Mouse (Mus musculus) midbrain, embryonic 15.5 days (tissue): ENCODE data around the gene Flt3l. TPM values are rescaled to one million over a fixed set of nuclear protein-coding genes. Genes with fewer than 3 reads are reported as not detected.
"Not testable (repeated sequence)": the region's sequence is repeated elsewhere in the genome, so short reads cannot be mapped to it uniquely, and the experiment has no call there.

Experiments used
- ATAC-seq: fragments of 200-750 bp; cut with Nextera tagmentation; replicated peaks from 2 replicates; pipeline ENCODE4 v1.8.0; 2017; ENCODE audit warnings: moderate TSS enrichment
- H3K27ac ChIP-seq: fragments of 300-500 bp; sonication (generic); 2 replicates; pipeline ENCODE4 v1.5.1; 2015; ENCODE audit warnings: mild to moderate bottlenecking, inconsistent platforms
- H3K27me3 ChIP-seq: fragments of 300-500 bp; sonication (generic); replicated peaks from 2 replicates; pipeline ENCODE4 v1.6.1; 2015; ENCODE audit warnings: inconsistent platforms
- H3K36me3 ChIP-seq: fragments of 300-500 bp; sonication (generic); replicated peaks from 2 replicates; pipeline ENCODE4 v1.6.1; 2015; ENCODE audit warnings: inconsistent platforms
- H3K4me1 ChIP-seq: fragments of 300-500 bp; sonication (generic); 2 replicates; pipeline ENCODE4 v1.6.1; 2015; ENCODE audit warnings: inconsistent platforms
- H3K4me2 ChIP-seq: fragments of 300-500 bp; sonication (generic); 2 replicates; pipeline ENCODE4 v1.6.1; 2015; ENCODE audit warnings: inconsistent platforms, mild to moderate bottlenecking, moderate library complexity
- H3K4me3 ChIP-seq: fragments of 300-500 bp; sonication (generic); 2 replicates; pipeline ENCODE4 v1.5.1; 2015; ENCODE audit warnings: mild to moderate bottlenecking, inconsistent platforms
- H3K9ac ChIP-seq: fragments of 300-500 bp; sonication (generic); 2 replicates; pipeline ENCODE4 v1.6.1; 2015; ENCODE audit warnings: mild to moderate bottlenecking, inconsistent platforms
- H3K9me3 ChIP-seq: fragments of 300-500 bp; sonication (generic); 2 replicates; pipeline ENCODE4 v1.6.1; 2016; ENCODE audit warnings: inconsistent platforms
- WGBS: fragments of 180-500 bp; shearing (Covaris S2); methylation state at CpG from one replicate; pipeline ENCODE4 v1.1.7; 2015; ENCODE audit warnings: mixed read lengths; 5-methylcytosine and 5-hydroxymethylcytosine counted together
- polyA plus RNA-seq: library from polyadenylated mRNA; unstranded; fragments of >200 nt; fragmentation: Nextera tagmentation; extraction: Ambion mirVana; gene quantifications from 2 replicates; pipeline ENCODE4 v1.2.1, GENCODE M21; 2015

The Flt3l gene
- polyA plus RNA-seq, 1 experiment from 2014 or later = 2.1 TPM

DNA sequence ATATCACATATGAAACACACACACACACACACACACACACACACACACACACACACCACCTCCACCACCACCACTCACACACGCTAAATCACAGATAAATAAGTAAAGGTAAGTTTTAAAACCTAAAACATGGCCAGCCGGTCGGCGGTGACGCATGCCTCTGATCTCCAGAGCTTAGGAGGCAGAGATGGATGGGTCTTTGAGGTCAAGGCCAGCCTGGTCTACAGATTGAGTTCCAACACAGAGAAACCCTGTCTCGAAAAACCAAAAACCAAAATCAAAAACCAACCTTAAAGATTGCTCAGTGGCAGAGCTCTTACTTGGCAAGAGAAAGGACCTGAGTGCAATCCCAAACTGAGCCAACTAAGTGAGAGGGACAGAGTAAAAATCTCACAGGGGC, 36.2 kb downstream of the Flt3l start:
- no peaks in the 10 kb centered on the region for H3K36me3 ChIP-seq
- no peak for ATAC-seq
- no peaks in the 10 kb centered on the region for H3K27me3 ChIP-seq
- H3K4me3 ChIP-seq = no peak overlapping the region
- no peaks in the 10 kb centered on the region for H3K9me3 ChIP-seq
- H3K27ac ChIP-seq = no peak overlapping the region
- no peak overlapping the region for H3K9ac ChIP-seq
- H3K4me2 ChIP-seq = no peak overlapping the region
- H3K4me1 ChIP-seq = no peaks in the 10 kb centered on the region
- 90% methylated on average over 6 of the region's 6 CpGs for WGBS

GRCm38 (mm10) chr7:45098541-45099240, 37.5 kb downstream of the Flt3l start:
- ATAC-seq = no peak
- Histone ChIP-seq H3K4me2 (no peak overlapping the region), H3K36me3 (no peaks in the 10 kb centered on the region), H3K9me3 (no peaks in the 10 kb centered on the region), H3K4me1 (no peaks in the 10 kb centered on the region), H3K4me3 (no peak overlapping the region), H3K9ac (no peak overlapping the region), H3K27ac (no peak overlapping the region), H3K27me3 (no peaks in the 10 kb centered on the region)
- WGBS = 89% methylated on average over 8 of the region's 8 CpGs

DNA sequence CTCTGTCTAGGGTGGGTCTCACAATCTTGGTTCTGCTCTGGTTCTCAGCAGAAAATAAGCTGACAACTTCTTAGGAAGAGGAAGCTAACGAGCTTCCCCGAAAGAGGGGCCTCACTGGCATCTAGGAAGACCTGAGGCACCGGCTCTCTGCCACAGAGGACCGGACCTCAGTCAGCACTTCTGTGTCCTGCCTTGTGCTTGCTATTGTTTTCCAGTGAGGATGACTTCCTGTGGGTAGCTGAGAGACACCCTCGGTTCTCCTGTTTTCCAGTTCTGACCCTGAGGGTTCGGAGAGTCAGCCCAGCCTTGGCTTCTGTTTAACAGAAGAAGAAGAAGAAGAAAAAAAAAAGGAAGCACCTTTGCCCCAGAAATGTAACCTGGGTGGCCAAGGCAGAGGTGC, 38.8 kb downstream of the Flt3l start:
- Histone ChIP-seq H3K4me2 (no peak overlapping the region), H3K4me3 (no peak overlapping the region), H3K9ac (no peak overlapping the region), H3K36me3 (no peaks in the 10 kb centered on the region), H3K9me3 (no peaks in the 10 kb centered on the region), H3K27me3 (no peaks in the 10 kb centered on the region), H3K27ac (no peak overlapping the region), H3K4me1 (no peaks in the 10 kb centered on the region)
- ATAC-seq = no peak
- WGBS = 82% methylated on average over 6 of the region's 6 CpGs

DNA sequence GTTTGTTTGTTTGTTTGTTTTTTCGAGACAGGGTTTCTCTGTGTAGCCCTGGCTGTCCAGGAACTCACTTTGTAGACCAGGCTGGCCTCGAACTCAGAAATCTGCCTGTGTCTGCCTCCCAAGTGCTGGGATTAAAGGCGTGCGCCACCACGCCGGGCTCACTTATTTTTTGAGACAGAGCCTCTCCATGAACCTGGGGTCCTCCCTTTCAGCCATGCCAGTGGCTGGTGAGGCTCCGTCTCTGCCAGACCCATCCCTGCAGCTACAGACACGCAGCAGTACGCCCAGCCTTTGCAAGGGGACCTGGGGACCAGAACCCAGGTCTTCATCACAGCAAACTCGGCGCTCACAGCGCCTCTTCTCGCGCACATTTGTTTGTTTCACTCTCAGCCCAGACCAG, 40.3 kb downstream of the Flt3l start:
- H3K4me1 ChIP-seq, H3K9ac ChIP-seq, H3K27me3 ChIP-seq, H3K4me2 ChIP-seq, H3K27ac ChIP-seq, ATAC-seq, H3K4me3 ChIP-seq, H3K9me3 ChIP-seq, H3K36me3 ChIP-seq: not testable (repeated sequence)
- WGBS = 91% methylated on average over 14 of the region's 14 CpGs

- Histone ChIP-seq H3K4me2 (no peak overlapping the region), H3K27me3 (no peaks in the 10 kb centered on the region), H3K9ac (no peak overlapping the region), H3K36me3 (no peaks in the 10 kb centered on the region), H3K4me1 (peaks cover 8% of the 10 kb centered on the region), H3K9me3 (no peaks in the 10 kb centered on the region), H3K4me3 (no peak overlapping the region), H3K27ac (no peak overlapping the region)
- ATAC-seq = no peak
- 87% methylated on average over 6 of the region's 6 CpGs for WGBS
These were observed 40.9 kb downstream of the Flt3l start for GRCm38 (mm10) chr7:45095367-45095766.

DNA sequence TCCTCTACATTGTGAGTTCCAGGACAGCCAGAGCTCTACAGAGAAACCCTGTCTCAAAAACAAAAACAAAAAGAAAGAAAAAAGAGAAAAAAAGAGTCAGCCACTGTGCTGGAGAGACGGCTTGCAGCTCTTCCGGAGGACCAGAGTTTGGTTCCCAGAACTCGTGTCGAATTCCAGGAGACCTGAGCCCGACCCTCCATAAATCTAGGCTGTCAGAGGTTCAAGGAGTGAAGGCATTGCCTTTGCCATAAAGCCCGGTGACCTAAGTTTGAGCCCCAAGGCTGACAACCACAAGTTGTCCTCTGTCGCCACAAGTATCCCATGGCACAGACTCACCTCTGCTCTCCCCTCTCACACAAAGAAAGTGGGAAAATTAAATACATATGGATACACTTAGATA, 42.1 kb downstream of the Flt3l start:
- 77% methylated on average over 7 of the region's 7 CpGs for WGBS
- no peaks in the 10 kb centered on the region for H3K36me3 ChIP-seq
- no peak for ATAC-seq

DNA sequence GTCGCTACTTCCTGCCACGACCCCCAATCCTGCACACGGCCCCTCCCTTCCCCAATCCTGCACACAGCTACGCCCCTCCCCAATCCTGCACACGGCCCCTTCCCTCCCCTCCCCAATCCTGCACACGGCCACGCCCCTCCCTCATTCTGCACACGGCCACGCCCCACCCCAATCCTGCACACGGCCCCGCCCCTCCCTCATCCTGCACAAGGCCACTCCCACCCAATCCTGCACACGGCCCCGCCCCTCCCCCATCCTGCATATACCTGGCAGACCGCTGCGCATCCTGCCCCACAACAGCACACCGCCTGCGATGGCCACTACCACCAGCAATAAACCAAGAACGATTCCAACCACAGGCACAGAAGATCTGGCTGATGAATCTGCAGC, 42.7 kb downstream of the Flt3l start:
- H3K36me3 ChIP-seq = no peaks in the 10 kb centered on the region
- H3K4me3 ChIP-seq = no peak overlapping the region
- WGBS = 31% methylated on average over 18 of the region's 18 CpGs
- no peak for ATAC-seq
- no peak overlapping the region for H3K9ac ChIP-seq
- no peaks in the 10 kb centered on the region for H3K27me3 ChIP-seq
- H3K9me3 ChIP-seq = no peaks in the 10 kb centered on the region
- no peak overlapping the region for H3K4me2 ChIP-seq
- peaks cover 8% of the 10 kb centered on the region for H3K4me1 ChIP-seq
- H3K27ac ChIP-seq = no peak overlapping the region

More for the DNA sequence above, 42.1 kb downstream of the Flt3l start:
- no peak overlapping the region for H3K4me3 ChIP-seq
- no peak overlapping the region for H3K9ac ChIP-seq
- H3K4me2 ChIP-seq = no peak overlapping the region
- H3K27me3 ChIP-seq = no peaks in the 10 kb centered on the region
- no peak overlapping the region for H3K27ac ChIP-seq
- no peaks in the 10 kb centered on the region for H3K9me3 ChIP-seq
- peaks cover 8% of the 10 kb centered on the region for H3K4me1 ChIP-seq

DNA sequence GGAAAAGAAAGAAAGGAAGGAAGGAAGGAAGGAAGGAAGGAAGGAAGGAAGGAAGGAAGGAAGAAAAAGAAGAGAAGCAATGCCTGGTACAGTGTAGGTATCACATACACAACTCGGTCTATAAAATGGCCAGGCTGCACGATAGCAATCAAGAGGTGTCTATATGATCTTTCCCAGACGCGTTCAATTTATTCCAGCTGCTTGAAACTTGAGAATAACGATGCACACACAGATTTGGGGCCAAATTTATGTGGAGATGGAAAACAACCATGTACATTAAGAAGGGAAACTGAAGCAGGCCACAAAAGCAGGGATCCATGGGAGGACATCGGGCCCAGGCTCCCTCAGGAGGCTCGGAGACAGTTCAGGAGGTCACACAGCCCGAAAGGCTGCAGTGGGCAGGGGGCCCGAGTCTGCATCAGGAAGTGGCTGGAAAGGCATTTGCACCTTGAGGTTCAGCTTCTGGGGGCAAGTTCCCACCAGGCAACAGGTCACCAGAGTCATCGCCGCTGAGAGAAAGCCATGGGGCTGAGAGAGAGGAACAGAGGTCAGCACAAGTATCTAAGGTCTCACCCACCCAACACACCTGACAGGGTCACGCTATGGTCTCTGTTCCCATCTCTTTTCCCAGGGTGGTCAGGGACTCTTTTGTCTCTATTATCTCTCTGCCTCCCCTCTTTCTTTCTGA, 43.3 kb downstream of the Flt3l start:
- WGBS = 69% methylated on average over 12 of the region's 12 CpGs

DNA sequence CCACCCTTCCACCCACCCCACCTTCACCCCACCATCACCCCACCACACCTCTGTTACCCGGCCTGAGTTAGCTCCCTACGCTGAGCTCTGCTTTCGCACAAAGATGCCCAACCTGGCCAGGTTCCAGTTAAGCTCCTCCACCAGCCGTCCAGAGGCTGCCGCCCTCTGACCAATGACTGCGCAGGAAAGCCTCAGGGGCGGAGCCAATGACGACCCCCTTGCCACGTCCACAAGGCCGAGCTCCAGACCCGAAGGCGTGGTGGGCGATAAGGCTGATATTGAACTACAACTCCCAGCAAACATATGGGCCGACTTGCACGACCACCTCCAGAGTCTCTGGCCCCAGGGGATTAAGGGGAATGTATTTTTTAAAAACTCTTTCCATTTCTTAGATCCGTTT, 44.2 kb downstream of the Flt3l start, which contains the start of gene Rcn3:
Rcn3 (minus strand) TSS at position 174 of the 400 bp plus-strand sequence.
- H3K27me3 ChIP-seq = no peaks in the 10 kb centered on the region
- peak within 1 kb of the TSS; percentile 56 for H3K4me2 ChIP-seq
- peaks cover 8% of the 10 kb centered on the region for H3K4me1 ChIP-seq
- no peaks in the 10 kb centered on the region for H3K36me3 ChIP-seq
- peak within 1 kb of the TSS; percentile 36 for H3K4me3 ChIP-seq
- under 1% methylated on average over 16 of the region's 16 CpGs for WGBS
- no peaks in the 10 kb centered on the region for H3K9me3 ChIP-seq
- peak within 1 kb of the TSS; percentile 22; the same call in 1 of the 2 replicates for H3K9ac ChIP-seq
- peak; percentile 96 for ATAC-seq
- H3K27ac ChIP-seq = no peak within 1 kb of the TSS

More for the DNA sequence above, 43.3 kb downstream of the Flt3l start:
- Histone ChIP-seq H3K4me3 (no peak overlapping the region), H3K9me3 (no peaks in the 10 kb centered on the region), H3K9ac (no peak overlapping the region), H3K27ac (no peak overlapping the region), H3K36me3 (no peaks in the 10 kb centered on the region), H3K4me2 (no peak overlapping the region), H3K4me1 (peaks cover 8% of the 10 kb centered on the region), H3K27me3 (no peaks in the 10 kb centered on the region)
- ATAC-seq = no peak

DNA sequence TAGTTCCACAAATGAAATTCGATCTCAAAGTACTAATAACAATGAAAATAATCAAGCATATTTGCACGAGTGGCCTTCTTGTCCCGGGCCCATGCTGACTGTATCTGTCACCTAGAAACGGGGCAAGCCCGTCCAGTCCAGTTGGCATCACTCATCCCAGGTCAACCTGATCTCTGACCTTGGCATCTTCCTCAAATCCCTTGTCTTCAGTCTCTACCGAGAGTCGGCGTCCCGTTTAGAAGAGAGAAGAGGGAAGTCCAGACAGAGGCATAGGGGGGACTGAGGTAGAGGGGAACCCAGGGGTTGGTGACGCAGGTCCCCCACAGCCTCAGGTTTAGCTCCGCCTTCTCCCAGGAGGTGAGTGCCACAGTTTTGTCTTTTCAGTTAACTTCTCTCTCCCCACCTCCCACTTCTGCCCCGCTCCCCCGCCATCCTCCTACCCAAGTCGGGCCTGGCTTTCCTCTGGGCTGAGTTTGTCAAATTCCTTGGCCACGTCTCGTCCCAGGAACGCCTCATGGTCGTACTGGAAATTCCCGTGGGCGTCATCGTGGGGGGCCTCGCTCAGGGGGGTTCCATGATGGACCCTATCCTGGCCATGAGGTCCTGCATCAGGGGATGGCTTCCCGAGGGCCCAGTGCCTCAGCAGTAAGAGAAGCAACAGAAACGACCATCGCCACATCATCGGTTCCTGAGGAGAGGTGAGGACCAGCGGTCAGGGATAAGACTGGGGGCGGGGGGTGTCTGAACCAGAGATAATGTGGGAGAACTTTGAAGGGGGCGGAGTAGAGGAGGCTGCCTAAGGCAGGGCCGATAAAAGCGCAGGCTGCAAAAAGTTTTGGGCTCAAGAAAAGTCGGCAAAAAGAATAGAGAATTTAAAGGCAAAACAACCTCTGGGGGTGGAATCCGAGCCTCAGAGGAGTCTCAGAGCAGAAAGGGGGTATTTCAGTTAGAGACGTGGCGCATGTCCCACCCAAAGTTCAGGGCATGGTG, 44.9 kb downstream of the Flt3l start:
- Histone ChIP-seq H3K27ac (no peak overlapping the region), H3K27me3 (no peaks in the 10 kb centered on the region), H3K9ac (peak overlapping the region; percentile 22; the same call in 1 of the 2 replicates), H3K36me3 (no peaks in the 10 kb centered on the region), H3K4me2 (peak overlapping the region; percentile 56), H3K9me3 (no peaks in the 10 kb centered on the region), H3K4me1 (peaks cover 8% of the 10 kb centered on the region), H3K4me3 (peak overlapping the region; percentile 36)
- peak; percentile 62 for ATAC-seq
- WGBS = 16% methylated on average over 35 of the region's 35 CpGs

DNA sequence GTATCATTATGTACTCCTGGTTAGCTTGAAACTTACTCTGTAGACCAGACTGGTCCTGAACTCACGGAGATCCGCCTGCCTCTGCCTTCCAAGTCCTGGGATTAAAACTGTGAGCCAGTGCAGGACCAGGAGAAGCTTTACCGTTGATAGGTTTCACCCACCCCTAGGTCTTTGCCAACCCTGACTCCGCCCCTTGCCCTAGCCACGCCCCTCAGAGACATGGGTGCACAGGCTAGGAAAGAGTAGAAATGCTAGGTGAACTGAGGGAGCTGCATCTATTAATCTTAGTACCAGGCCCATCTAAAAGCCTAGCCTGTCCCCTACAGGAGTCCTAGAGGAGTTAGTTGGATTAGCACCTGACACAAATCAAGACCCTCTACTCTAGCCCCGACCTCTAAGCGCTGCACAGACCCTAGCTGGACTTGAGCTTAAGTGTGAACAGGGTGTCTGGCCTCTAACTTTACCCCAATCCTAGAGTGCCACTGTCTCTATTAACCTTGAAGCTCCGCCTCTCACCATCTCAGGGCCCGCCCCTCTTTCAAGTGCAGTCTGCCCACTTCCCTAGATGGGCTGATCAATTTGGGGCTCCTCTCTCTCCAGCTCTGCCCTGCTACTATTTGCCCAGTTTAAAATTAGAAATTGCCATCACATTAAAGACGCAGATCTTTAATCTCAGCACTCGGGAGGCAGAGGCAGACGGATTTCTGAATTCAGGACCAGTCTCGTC, 45.8 kb downstream of the Flt3l start:
- H3K4me3 ChIP-seq = no peak overlapping the region
- no peaks in the 10 kb centered on the region for H3K27me3 ChIP-seq
- no peak overlapping the region for H3K9ac ChIP-seq
- H3K27ac ChIP-seq = no peak overlapping the region
- H3K9me3 ChIP-seq = no peaks in the 10 kb centered on the region
- 82% methylated on average over 13 of the region's 13 CpGs for WGBS
- no peak for ATAC-seq
- H3K4me2 ChIP-seq = no peak overlapping the region
- H3K36me3 ChIP-seq = no peaks in the 10 kb centered on the region
- peaks cover 8% of the 10 kb centered on the region for H3K4me1 ChIP-seq
